Mouse (Mus musculus) hindbrain, embryonic 16.5 days (tissue): ENCODE measurements around the gene Kbtbd6. TPM values are rescaled to one million over a fixed set of nuclear protein-coding genes. Genes with fewer than 3 reads are reported as not detected.
"Not testable (repeated sequence)": the region's sequence is repeated elsewhere in the genome, so short reads cannot be mapped to it uniquely, and the experiment has no call there.

Source experiments
- ATAC-seq: fragments of 200-750 bp; cut with Nextera tagmentation; 2 replicates; pipeline ENCODE4 v1.8.0; 2017; ENCODE audit warnings: moderate TSS enrichment, moderate library complexity
- H3K27ac ChIP-seq: fragments of 300-500 bp; sonication (generic); 2 replicates; pipeline ENCODE4 v1.5.1; 2014; ENCODE audit warnings: low read depth, mild to moderate bottlenecking, control low read depth, low read length, moderate library complexity
- H3K27me3 ChIP-seq: fragments of 300-500 bp; sonication (generic); replicated peaks from 2 replicates; pipeline ENCODE4 v1.6.1; 2014; ENCODE audit warnings: low read length; ENCODE audit not compliant: control insufficient read depth, insufficient read depth
- H3K36me3 ChIP-seq: fragments of 300-500 bp; sonication (generic); 2 replicates; pipeline ENCODE4 v1.6.1; 2014; ENCODE audit warnings: mild to moderate bottlenecking, low read length, moderate library complexity, mixed read lengths; ENCODE audit not compliant: control insufficient read depth, insufficient read depth
- H3K4me1 ChIP-seq: fragments of 300-500 bp; sonication (generic); 2 replicates; pipeline ENCODE4 v1.6.1; 2014; ENCODE audit warnings: low read depth, low read length; ENCODE audit not compliant: control insufficient read depth, insufficient read depth
- H3K4me2 ChIP-seq: fragments of 300-500 bp; sonication (generic); 2 replicates; pipeline ENCODE4 v1.6.1; 2014; ENCODE audit warnings: mild to moderate bottlenecking, low read length, control low read depth, moderate library complexity
- H3K4me3 ChIP-seq: fragments of 300-500 bp; sonication (generic); 2 replicates; pipeline ENCODE4 v1.5.1; 2014; ENCODE audit warnings: mild to moderate bottlenecking, low read length, control low read depth, moderate library complexity
- H3K9ac ChIP-seq: fragments of 300-500 bp; sonication (generic); 2 replicates; pipeline ENCODE4 v1.6.1; 2014; ENCODE audit warnings: low read depth, mild to moderate bottlenecking, control low read depth, low read length, moderate library complexity
- H3K9me3 ChIP-seq: fragments of 300-500 bp; sonication (generic); 2 replicates; pipeline ENCODE4 v1.6.1; 2014; ENCODE audit warnings: mild to moderate bottlenecking, low read length, moderate library complexity; ENCODE audit not compliant: control insufficient read depth
- WGBS: fragments of 180-500 bp; shearing (Covaris S2); extraction: QIAGEN DNeasy Blood & Tissue Kit; methylation state at CpG from one replicate; pipeline ENCODE4 v1.1.7; 2014; 5-methylcytosine and 5-hydroxymethylcytosine counted together
- polyA plus RNA-seq: library from polyadenylated mRNA; unstranded; fragments of >200 nt; fragmentation: Nextera tagmentation; extraction: Ambion mirVana; gene quantifications from 2 replicates; pipeline ENCODE4 v1.2.1, GENCODE M21; 2015

Kbtbd6 gene
- polyA plus RNA-seq: 1.6 and 2.0 TPM in 2 replicates

DNA sequence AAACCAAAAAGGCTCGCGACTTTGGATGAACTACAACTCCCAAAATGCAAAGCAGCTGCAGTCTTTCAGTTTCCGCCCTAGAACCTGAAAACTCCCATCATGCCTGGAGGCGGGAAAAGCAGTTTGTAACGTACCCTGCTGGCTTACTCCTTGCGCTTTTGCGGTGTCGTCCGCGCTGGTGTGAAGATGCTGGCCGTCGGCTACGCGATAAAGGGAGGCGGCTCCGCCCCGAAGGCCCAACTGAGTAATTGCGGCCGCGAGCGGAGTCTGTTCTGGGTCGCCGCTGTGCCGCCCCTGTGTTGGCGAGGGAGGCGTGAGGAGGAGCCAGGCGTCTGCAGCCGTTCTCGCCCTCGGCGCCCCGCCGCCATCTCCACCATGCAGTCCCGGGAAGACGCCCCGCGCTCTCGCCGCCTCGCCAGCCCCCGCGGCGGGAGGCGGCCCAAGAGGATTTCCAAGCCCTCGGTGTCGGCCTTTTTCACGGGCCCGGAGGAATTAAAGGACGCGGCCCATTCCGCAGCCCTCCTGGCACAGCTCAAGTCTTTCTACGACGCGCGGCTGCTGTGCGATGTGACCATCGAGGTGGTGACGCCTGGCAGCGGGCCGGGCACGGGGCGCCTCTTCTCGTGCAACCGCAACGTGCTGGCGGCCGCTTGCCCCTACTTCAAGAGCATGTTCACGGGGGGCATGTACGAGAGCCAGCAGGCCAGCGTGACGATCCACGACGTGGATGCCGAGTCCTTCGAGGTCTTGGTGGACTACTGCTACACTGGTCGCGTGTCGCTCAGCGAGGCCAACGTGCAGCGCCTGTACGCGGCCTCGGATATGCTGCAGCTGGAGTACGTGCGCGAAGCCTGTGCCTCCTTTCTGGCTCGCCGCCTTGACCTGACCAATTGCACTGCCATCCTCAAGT lies at the start of gene Kbtbd6:
Gene Kbtbd6, plus strand, starts transcription at position 155 of the 910 bp plus-strand sequence.
- H3K27me3 ChIP-seq, H3K27ac ChIP-seq, H3K36me3 ChIP-seq, H3K4me1 ChIP-seq, H3K9me3 ChIP-seq: not testable (repeated sequence)
- Histone ChIP-seq H3K4me2 (peak within 1 kb of the TSS; percentile 82), H3K9ac (peak within 1 kb of the TSS; percentile 66), H3K4me3 (peak within 1 kb of the TSS; percentile 68)
- WGBS: 7% methylated on average over 30 of the region's 89 CpGs
- peak; percentile 89 for ATAC-seq

DNA sequence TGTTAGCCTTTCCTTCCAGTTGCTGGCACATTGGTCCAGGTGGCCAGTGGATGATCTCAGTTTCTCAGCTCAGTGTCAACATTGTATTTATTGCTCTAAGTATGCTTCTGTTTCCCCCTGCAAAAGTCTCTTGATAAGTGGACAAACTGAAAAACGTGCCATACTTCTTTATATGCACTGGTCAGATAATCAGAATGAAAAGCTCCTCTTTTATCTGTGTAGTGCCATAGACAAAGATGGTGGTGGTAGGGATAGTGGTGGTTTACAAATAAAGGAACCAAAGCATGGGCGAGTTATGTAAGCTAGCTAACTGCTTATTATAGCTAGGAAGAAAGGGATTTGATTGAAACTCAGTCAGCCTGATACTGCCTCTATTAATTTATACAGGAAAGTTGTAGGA lies 44.0 kb upstream of the Kbtbd6 start:
- Histone ChIP-seq H3K4me1 (no peaks in the 10 kb centered on the region), H3K27me3 (no peaks in the 10 kb centered on the region), H3K4me2 (no peak overlapping the region), H3K9me3 (no peaks in the 10 kb centered on the region), H3K4me3 (no peak overlapping the region), H3K9ac (no peak overlapping the region), H3K36me3 (peaks cover 12% of the 10 kb centered on the region), H3K27ac (no peak overlapping the region)
- ATAC-seq: no peak
- WGBS: 82% methylated on average over 2 of the region's 2 CpGs

DNA sequence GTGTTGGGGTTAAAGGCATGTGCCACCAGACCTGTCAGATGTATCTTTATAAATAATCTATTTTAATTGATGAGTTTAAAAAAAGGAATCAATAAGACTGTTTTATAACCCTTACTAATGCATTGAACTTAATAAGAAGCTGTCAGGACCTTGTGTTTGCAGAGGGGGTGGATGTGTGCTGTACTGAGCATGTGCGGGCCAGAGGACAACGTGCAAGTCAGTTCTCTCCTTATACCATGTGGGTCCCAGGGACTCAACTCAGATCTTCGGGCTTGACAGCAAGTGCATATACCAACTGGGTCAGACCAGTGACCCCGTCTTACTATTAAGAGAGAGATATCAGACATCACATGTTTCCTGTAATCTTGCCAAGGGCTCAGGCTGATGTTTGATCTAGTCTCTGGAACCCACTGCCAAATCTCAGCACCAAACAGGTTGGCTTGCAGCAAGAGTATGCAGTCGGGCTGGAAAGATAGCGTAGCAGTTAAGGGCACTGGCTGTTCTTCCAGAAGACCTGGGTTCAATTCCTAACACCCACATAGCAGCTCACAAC lies 42.3 kb upstream of the Kbtbd6 start:
- ATAC-seq: no peak
- 94% methylated on average over 6 of the region's 6 CpGs for WGBS
- no peak overlapping the region for H3K4me3 ChIP-seq
- H3K4me1 ChIP-seq: no peaks in the 10 kb centered on the region
- no peaks in the 10 kb centered on the region for H3K9me3 ChIP-seq
- no peak overlapping the region for H3K27ac ChIP-seq
- no peaks in the 10 kb centered on the region for H3K27me3 ChIP-seq
- no peak overlapping the region for H3K9ac ChIP-seq
- H3K4me2 ChIP-seq: no peak overlapping the region
- peaks cover 10% of the 10 kb centered on the region; the same call in 1 of the 2 replicates for H3K36me3 ChIP-seq

DNA sequence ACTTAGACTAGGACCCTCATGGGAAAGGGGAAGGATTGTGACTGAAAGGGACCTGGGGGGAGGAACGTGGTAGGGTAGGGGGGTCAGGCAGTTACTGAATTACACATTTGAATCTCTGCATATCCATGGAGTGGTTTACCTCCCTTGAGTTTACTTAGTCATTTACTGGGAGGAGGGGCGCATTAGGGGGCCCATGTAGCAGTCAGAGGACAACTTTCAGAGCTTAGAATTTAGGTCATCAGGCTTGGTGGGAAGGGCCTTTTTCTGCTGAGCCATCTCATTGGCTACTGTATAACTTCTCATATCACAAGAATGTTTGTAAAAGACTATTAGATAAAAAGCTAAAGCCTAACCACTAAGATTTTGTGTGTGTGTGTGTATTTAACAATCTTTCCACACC lies 41.0 kb upstream of the Kbtbd6 start:
- Histone ChIP-seq H3K4me1 (no peaks in the 10 kb centered on the region), H3K27me3 (no peaks in the 10 kb centered on the region), H3K36me3 (peaks cover 10% of the 10 kb centered on the region; the same call in 1 of the 2 replicates), H3K4me3 (no peak overlapping the region), H3K9me3 (no peaks in the 10 kb centered on the region), H3K4me2 (no peak overlapping the region), H3K27ac (no peak overlapping the region), H3K9ac (no peak overlapping the region)
- no peak for ATAC-seq
- 84% methylated on average over 2 of the region's 2 CpGs for WGBS

DNA sequence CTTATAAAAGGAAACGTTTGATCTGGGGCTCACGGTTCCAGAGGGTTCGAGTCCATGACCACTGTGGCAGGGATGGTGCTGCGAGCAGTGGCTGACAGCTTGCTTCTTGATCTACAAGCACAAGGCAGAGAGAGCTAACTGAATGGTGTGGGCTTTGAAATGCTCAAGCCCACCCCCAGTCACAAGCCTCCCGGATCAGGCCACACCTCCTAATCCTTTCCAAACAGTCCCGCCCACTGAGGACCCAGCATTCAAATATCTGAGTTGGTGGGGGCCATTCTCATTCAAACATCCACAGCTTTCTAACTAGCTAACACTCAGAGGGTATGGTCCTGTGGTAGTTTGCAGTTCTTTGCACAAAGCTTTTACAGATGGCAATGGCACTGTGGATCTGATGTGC lies 38.5 kb upstream of the Kbtbd6 start:
- 83% methylated on average over 6 of the region's 6 CpGs for WGBS
- no peak overlapping the region for H3K4me3 ChIP-seq

DNA sequence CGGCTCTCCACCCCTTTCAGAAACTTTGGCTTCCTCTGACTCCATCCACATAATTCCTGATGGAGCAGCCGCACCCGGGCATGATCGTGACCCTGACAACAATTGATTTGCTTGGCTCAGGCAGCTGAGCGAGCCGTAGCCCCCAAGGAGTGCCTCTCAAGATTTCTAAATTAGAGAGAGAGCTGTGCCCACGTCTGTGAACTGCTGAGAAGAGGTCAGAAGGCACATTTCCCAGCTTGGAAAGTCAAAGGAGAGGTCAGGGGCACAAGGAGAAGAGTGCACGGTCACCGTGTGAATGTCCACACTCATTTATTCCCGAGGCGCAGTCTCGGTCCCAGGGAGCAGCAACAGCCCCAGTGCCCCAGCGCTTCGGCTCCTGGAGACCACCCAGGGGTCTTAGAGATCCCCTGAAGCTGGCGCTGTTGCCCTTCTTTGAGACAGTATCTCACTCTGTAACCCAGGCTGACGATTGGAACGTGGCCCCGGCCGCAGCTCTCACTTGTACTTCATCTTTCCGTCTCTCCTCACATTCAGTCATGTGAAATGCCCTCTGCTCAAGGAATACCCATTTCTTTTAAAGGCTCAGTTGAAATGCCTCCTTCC lies 31.5 kb upstream of the Kbtbd6 start:
- Histone ChIP-seq H3K9ac (no peak overlapping the region), H3K27me3 (no peaks in the 10 kb centered on the region), H3K4me1 (no peaks in the 10 kb centered on the region), H3K36me3 (peaks cover 2% of the 10 kb centered on the region; the same call in 1 of the 2 replicates), H3K27ac (no peak overlapping the region), H3K9me3 (no peaks in the 10 kb centered on the region), H3K4me3 (no peak overlapping the region), H3K4me2 (peak overlapping the region; percentile 12; the same call in 1 of the 2 replicates)
- ATAC-seq: peak; percentile 50; the same call in 1 of the 2 replicates
- 28% methylated on average over 20 of the region's 20 CpGs for whole genome bisulfite sequencing

More for the DNA sequence above, 38.5 kb upstream of the Kbtbd6 start:
- H3K27me3 ChIP-seq: no peaks in the 10 kb centered on the region
- ATAC-seq: no peak
- H3K4me1 ChIP-seq: no peaks in the 10 kb centered on the region
- no peak overlapping the region for H3K4me2 ChIP-seq
- H3K27ac ChIP-seq: no peak overlapping the region
- H3K36me3 ChIP-seq: peaks cover 6% of the 10 kb centered on the region; the same call in 1 of the 2 replicates
- no peaks in the 10 kb centered on the region for H3K9me3 ChIP-seq
- H3K9ac ChIP-seq: no peak overlapping the region

DNA sequence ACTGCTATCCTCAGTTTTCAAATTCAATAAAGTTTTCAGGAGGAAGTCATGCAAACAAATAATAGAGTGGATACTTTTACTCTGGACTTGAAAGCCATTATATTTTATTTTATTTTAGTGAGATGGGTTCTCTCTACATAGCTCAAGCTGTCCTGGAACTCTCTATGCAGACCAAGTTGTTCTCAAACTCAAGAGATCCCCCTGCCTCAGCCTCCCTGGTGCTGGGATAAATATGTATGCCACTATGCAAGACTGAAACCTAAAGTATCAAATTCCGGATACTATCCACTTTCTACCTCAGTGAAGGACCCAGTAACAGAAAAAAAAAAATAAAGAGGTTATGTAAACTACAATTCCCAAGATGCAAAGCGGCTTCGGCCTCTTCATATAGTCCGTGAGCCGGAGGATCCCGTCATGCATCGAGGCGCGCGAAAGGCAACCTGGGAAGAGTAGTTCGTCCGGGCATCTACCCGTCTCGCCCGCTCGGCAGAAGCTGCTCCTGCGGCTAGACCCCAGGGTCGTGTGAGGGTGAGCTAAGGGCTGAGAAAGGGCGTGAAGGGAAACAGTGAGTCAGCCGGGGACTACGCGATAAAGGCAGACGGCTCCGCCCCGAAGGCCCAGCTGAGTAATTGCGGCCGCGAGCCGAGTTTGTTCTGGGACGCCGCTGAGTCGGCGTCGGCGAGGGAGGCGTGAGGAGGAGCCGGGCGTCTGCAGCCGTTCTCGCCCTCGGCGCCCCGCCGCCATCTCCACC lies 25.5 kb upstream of the Kbtbd6 start, which contains the start of gene Kbtbd7:
Gene Kbtbd7, plus strand, starts transcription at position 533 of the 751 bp plus-strand sequence.
- under 1% methylated on average over 20 of the region's 44 CpGs for WGBS
- Histone ChIP-seq H3K27ac (peak within 1 kb of the TSS; percentile 90), H3K4me3 (peak within 1 kb of the TSS; percentile 65), H3K9me3 (peaks cover 4% of the 10 kb centered on the region; the same call in 1 of the 2 replicates), H3K4me1 (no peaks in the 10 kb centered on the region), H3K4me2 (peak within 1 kb of the TSS; percentile 58), H3K36me3 (peaks cover 8% of the 10 kb centered on the region; the same call in 1 of the 2 replicates), H3K27me3 (no peaks in the 10 kb centered on the region), H3K9ac (peak within 1 kb of the TSS; percentile 81)
- ATAC-seq: peak; percentile 99

DNA sequence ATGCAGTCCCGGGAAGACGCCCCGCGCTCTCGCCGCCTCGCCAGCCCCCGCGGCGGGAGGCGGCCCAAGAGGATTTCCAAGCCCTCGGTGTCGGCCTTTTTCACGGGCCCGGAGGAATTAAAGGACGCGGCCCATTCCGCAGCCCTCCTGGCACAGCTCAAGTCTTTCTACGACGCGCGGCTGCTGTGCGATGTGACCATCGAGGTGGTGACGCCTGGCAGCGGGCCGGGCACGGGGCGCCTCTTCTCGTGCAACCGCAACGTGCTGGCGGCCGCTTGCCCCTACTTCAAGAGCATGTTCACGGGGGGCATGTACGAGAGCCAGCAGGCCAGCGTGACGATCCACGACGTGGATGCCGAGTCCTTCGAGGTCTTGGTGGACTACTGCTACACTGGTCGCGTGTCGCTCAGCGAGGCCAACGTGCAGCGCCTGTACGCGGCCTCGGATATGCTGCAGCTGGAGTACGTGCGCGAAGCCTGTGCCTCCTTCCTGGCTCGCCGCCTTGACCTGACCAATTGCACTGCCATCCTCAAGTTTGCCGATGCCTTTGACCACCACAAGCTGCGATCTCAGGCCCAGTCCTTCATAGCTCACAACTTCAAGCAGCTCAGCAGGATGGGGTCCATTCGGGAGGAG lies 24.8 kb upstream of the Kbtbd6 start:
- peak; percentile 60 for ATAC-seq
- not testable (repeated sequence) for H3K27me3 ChIP-seq, H3K36me3 ChIP-seq, H3K9me3 ChIP-seq, H3K4me1 ChIP-seq
- peak overlapping the region; percentile 81 for H3K9ac ChIP-seq
- peak overlapping the region; percentile 58 for H3K4me2 ChIP-seq
- peak overlapping the region; percentile 65 for H3K4me3 ChIP-seq
- H3K27ac ChIP-seq: peak overlapping the region; percentile 90
- WGBS: 57% methylated on average over 5 of the region's 59 CpGs
